Mouse (Mus musculus): Measurements from ENCODE around the gene Plekhs1.

Plekhs1 gene

DNA sequence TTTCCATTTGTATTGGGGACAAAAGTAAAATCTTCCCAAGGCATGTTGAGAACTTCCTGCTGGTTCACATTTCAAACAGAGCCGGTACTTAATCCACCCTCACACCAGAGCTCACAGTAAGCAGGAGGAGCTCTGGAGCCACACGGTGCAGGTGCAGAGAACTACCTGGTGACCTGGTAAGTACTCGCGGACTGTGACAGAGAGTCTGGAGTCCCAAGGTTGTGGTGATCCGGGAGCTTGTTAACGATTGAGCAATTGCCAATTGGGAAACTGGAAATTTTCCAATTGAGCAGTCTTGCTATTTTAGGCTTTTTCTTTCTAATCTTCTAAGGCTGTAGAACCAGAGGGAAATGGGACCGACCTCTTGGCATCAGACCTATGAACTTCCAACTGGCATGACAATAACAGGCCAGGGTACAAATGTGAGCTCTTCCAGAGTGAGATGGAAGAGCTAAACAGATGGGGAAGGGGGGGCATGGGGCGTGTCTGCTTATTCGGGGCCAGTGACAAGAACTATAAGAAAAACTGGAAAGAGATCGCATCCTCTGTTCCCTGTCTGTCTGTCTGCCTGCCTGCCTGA is at the start of gene Plekhs1:
Gene Plekhs1, plus strand, starts transcription at position 119 of the 580 bp plus-strand sequence.
- TF ChIP-seq GATA4 (IDR thresholded peaks at IDR 0.05; ENCODE audit: insufficient replicate concordance, low read length) = no peak

DNA sequence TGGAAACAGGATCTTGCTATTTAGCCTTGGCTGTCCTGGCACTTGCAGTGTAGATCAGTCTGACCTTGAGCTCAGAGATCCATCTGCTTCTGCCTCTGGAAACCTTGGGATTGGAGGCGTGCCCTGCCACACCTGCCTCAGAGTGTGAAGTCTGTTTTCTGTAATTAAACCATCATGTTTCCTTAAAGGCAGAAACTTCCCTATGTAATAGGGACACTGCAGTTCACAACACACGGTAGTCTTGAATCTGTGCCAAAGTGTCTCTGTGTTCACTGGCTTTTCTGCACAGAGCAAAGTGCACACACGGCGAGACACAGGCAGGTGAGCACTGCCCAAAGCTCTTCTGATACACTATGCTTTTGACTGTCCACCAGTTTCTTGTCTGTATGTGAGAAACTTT is 43.0 kb upstream of the Plekhs1 start:
- TF ChIP-seq GATA4 (IDR thresholded peaks at IDR 0.05; ENCODE audit: insufficient replicate concordance, low read length) = no peak

GRCm38 (mm10) chr19:56419452-56419851 is 42.0 kb upstream of the Plekhs1 start:
- TF ChIP-seq GATA4 (IDR thresholded peaks at IDR 0.05; ENCODE audit: insufficient replicate concordance, low read length) = no peak

- no peak for TF ChIP-seq GATA4 (IDR thresholded peaks at IDR 0.05; ENCODE audit: insufficient replicate concordance, low read length)
Observed at GRCm38 (mm10) chr19:56420345-56420744, 41.1 kb upstream of the Plekhs1 start.

GRCm38 (mm10) chr19:56422476-56423338 is 38.7 kb upstream of the Plekhs1 start:
- TF ChIP-seq GATA4 (IDR thresholded peaks at IDR 0.05; ENCODE audit: insufficient replicate concordance, low read length) = no peak

DNA sequence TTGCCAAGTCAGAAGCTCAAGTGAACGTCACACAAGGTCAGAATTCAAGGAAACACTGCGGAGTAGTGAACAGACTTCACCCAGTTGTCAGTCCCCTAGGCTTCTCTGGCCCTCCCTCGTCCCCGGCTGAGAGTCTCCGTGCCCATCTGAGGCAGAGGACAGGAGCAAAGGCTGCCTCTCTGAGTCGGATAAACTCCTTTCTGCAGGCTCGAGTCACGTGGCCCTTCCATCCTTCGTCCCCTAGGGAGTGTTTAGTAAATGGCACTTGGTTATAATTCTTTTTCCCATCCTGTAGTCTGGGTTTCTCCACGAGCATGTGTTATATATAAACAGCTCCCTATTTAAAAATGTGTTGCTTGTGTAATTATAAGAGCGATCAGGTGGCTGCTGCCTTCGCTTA is 38.1 kb upstream of the Plekhs1 start:
- no peak for TF ChIP-seq GATA4 (IDR thresholded peaks at IDR 0.05; ENCODE audit: insufficient replicate concordance, low read length)

DNA sequence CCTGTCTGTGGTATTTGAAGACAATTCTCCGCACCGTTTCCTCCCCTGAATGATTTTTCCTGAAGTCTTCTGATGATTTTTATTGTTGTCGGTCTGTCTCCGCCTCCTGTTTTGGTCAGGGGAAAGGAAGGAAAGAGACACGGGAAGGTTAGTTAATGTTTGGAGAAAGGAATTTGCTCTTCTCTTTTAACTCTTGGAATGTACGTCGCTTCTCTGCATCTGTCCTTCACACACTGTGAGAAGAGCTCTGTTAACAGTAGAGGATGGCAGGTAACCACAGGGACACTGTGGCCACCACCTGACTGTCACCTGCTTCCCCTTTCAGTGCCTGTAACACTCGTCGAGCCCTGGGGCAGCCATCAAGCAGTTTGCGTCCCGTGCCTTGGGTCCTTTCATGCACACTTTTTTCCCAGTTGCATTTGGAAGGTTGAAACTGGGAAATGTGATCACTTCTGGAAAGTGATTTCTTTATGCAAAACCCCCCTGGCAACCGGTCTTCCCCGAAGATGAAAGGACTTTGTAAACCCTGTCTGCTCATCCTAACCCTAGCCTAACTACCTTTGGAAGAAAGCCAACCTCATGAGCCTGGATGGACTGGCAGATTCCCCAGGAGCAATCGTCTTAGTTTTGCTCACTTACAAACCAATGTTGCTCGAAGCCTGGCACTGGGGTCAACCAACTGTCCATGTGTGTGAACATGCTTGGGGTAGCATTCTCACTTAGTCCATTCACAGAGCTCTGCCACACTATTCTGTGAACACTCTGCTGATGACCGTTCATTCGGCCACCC is 36.6 kb upstream of the Plekhs1 start:
- TF ChIP-seq GATA4 (IDR thresholded peaks at IDR 0.05; ENCODE audit: insufficient replicate concordance, low read length) = no peak

DNA sequence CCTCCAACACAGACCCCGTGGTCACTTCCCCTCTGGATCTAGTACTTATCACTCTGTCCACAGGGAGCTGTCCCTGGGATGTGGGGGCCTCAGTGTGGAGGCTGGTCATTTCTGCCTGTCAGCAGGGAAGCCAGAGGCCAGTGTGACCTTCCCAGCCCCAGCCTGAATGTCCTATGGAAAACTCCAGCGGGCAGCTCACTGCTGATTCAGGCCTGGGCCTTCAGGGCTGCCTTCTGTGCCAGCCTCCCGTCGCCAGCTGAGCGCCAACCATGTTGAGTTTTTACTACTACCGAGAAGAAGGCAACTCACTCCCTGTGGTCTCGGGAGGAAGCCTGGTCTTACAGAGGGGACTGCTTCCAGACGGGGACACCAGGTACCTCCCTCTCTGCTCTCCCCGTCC is 35.9 kb upstream of the Plekhs1 start:
- no peak for TF ChIP-seq GATA4 (IDR thresholded peaks at IDR 0.05; ENCODE audit: insufficient replicate concordance, low read length)

- no peak for TF ChIP-seq GATA4 (IDR thresholded peaks at IDR 0.05; ENCODE audit: insufficient replicate concordance, low read length)
Observed at GRCm38 (mm10) chr19:56430369-56430768, 31.1 kb upstream of the Plekhs1 start.

DNA sequence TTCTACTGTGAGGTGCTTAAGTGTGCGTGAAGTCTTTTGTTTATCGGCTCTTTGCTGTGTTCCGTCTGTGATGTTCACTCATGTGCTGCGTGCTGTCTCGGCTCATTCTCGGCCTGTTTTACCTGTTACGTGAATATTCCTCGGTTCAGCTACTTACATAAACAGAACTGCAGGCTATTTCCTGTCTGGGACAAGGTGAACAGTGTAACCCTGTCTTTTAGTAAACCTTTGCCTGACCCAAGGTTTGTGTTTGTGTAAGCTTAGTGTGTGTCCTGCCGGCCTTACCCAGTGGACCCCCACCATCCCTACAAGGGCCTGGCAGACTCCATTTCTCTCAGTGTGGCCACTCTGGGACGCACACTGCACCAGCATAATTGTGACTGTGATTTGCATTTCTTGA is 28.7 kb upstream of the Plekhs1 start:
- no peak for TF ChIP-seq GATA4 (IDR thresholded peaks at IDR 0.05; ENCODE audit: insufficient replicate concordance, low read length)

GRCm38 (mm10) chr19:56433581-56433980 is 27.9 kb upstream of the Plekhs1 start:
- TF ChIP-seq GATA4 (IDR thresholded peaks at IDR 0.05; ENCODE audit: insufficient replicate concordance, low read length) = no peak

DNA sequence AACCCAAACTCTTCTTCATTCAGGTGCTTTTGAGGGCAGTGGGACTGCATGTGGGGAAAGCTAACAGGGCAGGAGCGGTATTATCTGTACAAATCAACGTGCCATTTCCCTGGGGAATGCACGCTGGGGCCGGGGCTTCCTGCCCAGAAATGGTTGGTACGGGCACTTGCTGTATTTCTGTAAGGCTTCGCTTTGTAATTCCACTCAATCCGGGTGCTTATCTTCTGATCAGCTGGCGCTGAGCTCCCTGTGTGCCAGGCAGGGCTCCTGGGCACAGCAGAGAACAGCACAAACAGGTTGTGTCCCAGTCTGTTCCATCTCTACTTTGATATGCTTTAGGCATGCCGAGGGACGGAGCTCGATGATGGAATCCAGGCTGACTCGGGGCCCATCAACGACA is 25.1 kb upstream of the Plekhs1 start:
- TF ChIP-seq GATA4 (IDR thresholded peaks at IDR 0.05; ENCODE audit: insufficient replicate concordance, low read length) = no peak

DNA sequence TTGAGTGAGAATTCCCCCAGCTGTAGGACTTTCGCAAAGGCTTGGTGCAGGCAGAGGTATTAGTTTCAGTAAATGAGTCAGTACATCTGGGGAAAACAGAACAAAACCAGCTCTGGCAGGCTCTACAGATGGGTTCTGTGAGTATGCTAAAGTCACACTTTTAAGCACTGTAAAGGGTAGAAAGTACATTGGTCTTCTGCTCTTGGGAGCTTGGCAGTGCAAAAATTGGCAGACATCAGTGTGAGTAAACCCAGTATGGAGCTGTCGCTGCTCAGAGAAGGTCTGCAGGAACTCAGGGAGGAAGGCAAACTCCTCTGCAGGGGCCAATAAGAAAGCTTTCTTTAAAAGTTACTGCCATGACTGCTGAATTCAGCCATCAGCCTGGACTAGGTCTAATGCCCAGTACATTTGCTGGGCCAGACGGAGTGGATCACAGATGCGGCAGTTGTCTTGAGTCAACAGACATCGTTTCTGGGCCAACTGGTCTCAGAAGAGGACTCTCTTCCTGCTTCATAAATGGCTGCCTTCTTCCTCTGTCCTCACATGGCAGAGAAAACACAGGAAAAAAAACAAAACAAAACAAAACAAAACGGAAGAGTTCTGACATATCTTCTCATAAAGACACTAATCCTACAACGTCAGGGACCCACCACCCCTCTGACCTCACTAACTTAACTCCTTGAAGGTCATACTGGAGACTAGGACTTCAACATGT is 22.9 kb upstream of the Plekhs1 start:
- TF ChIP-seq GATA4 (IDR thresholded peaks at IDR 0.05; ENCODE audit: insufficient replicate concordance, low read length) = no peak

DNA sequence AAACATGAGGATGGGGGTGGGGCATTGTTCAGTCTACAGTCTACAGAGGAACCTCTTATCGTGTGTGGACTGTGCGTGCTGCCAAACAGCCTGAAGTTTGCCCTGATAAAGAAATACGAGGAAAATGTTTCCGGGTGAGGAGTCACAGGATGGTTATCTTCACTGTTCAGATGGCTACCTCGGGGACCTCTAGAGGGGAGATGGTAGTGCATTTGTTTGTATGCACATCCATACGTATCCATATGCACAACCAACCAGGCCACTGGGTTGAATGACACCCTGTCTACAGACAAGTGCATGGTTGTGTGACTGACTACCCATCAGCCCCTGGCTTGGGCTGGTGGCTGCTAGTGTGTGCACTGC is 22.4 kb upstream of the Plekhs1 start:
- peak; percentile 41; the same call in 1 of the 2 replicates for TF ChIP-seq GATA4 (IDR thresholded peaks at IDR 0.05; ENCODE audit: insufficient replicate concordance, low read length)

GRCm38 (mm10) chr19:56443445-56443844 is 18.0 kb upstream of the Plekhs1 start:
- TF ChIP-seq GATA4 (IDR thresholded peaks at IDR 0.05; ENCODE audit: insufficient replicate concordance, low read length) = no peak

Data from liver, adult (tissue).